Mouse (Mus musculus) limb, embryonic 14.5 days (tissue): ENCODE measurements around the gene Lcn8. TPM values are rescaled to one million over a fixed set of nuclear protein-coding genes. Genes with fewer than 3 reads are reported as not detected.

Experiments used
- ATAC-seq: fragments of 200-750 bp; cut with Nextera tagmentation; 2 replicates; pipeline ENCODE4 v1.8.0; 2017; ENCODE audit warnings: low read depth, moderate number of reproducible peaks, moderate TSS enrichment; ENCODE audit not compliant: low FRiP score
- DNase-seq: peaks from one replicate; pipeline ENCODE4 v3.0.0-alpha.2; 2015; ENCODE audit warnings: low spot score
- H3K27ac ChIP-seq: fragments of 300-500 bp; sonication (generic); replicated peaks from 2 replicates; pipeline ENCODE4 v1.5.1; 2014; ENCODE audit warnings: low read depth, mild to moderate bottlenecking, low read length, moderate library complexity, mixed read lengths
- H3K27me3 ChIP-seq: fragments of 300-500 bp; sonication (generic); 2 replicates; pipeline ENCODE4 v1.6.1; 2014; ENCODE audit warnings: low read length, mixed read lengths; ENCODE audit not compliant: control insufficient read depth, insufficient read depth
- H3K36me3 ChIP-seq: fragments of 300-500 bp; sonication (generic); 2 replicates; pipeline ENCODE4 v1.6.1; 2014; ENCODE audit warnings: mild to moderate bottlenecking, low read length, moderate library complexity, mixed read lengths; ENCODE audit not compliant: control insufficient read depth, insufficient read depth
- H3K4me1 ChIP-seq: fragments of 300-500 bp; sonication (generic); 2 replicates; pipeline ENCODE4 v1.6.1; 2014; ENCODE audit warnings: antibody characterized with exemption, low read length, mixed read lengths; ENCODE audit not compliant: control insufficient read depth, insufficient read depth
- H3K4me2 ChIP-seq: fragments of 300-500 bp; sonication (generic); replicated peaks from 2 replicates; pipeline ENCODE4 v1.6.1; 2014; ENCODE audit warnings: low read depth, mild to moderate bottlenecking, low read length, moderate library complexity; ENCODE audit not compliant: severe bottlenecking
- H3K4me3 ChIP-seq: fragments of 300-500 bp; sonication (generic); replicated peaks from 2 replicates; pipeline ENCODE4 v1.5.1; 2014; ENCODE audit warnings: low read length
- H3K9ac ChIP-seq: fragments of 300-500 bp; sonication (generic); 2 replicates; pipeline ENCODE4 v1.6.1; 2014; ENCODE audit warnings: mild to moderate bottlenecking, low read depth, low read length, moderate library complexity; ENCODE audit not compliant: severe bottlenecking
- H3K9me3 ChIP-seq: fragments of 300-500 bp; sonication (generic); 2 replicates; pipeline ENCODE4 v1.6.1; 2016; ENCODE audit warnings: low read length; ENCODE audit not compliant: control insufficient read depth
- POLR2A ChIP-seq: fragments of 200-500 bp; IDR thresholded peaks from 2 replicates; pipeline ENCODE4 v1.8.0; 2012; ENCODE audit warnings: inconsistent platforms, mild to moderate bottlenecking, moderate library complexity, borderline replicate concordance; ENCODE audit not compliant: insufficient read depth, insufficient read length; ENCODE audit errors: extremely low read depth
- WGBS: fragments of 180-500 bp; shearing (Covaris S2); extraction: QIAGEN DNeasy Blood & Tissue Kit; methylation state at CpG from one replicate; pipeline ENCODE4 v1.1.7; 2014; 5-methylcytosine and 5-hydroxymethylcytosine counted together
- polyA plus RNA-seq, 2 experiments: library from polyadenylated mRNA; depleted of rRNA in 1 of 2; stranded (reverse) in 1 of 2; unstranded in 1 of 2; fragments of >200 nt; fragmentation: Nextera tagmentation in 1 of 2; extraction: Ambion mirVana in 1 of 2; gene quantifications; 2 replicates each; pipeline versions ENCODE4 v1.2.1 to v1.2.3; 2012 to 2014

Lcn8 gene
- polyA plus RNA-seq, 2 experiments: 0.29 to 0.72 TPM

DNA sequence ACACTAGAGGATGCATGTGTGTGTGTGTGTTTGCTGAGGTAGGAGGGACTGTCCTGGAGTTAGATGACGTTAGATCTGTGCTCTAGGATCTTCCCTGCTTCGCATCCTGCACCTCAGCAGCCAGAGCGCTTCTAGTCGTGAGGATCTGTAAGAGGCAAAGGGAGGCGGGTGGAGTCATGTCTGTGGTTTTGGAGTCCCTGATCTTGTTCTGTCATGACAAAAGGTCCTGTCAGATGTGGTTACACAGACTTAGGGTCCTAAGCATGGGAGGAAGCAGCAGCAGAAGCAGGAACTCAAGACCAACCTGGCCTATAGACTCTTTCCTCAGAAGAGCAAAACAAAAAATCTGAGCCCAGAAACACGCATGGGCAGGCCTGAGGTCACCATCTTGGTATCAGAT, 32.5 kb upstream of the Lcn8 start:
- no peaks in the 10 kb centered on the region for H3K9me3 ChIP-seq
- H3K27ac ChIP-seq: no peak overlapping the region
- H3K4me3 ChIP-seq: no peak overlapping the region
- DNase-seq: no peak
- peak overlapping the region; percentile 8; the same call in 1 of the 2 replicates for H3K9ac ChIP-seq
- ATAC-seq: no peak
- H3K27me3 ChIP-seq: peaks cover 23% of the 10 kb centered on the region
- no peak overlapping the region for H3K4me2 ChIP-seq
- no peak for TF ChIP-seq POLR2A
- H3K36me3 ChIP-seq: no peaks in the 10 kb centered on the region
- peaks cover 3% of the 10 kb centered on the region; the same call in 1 of the 2 replicates for H3K4me1 ChIP-seq
- 81% methylated on average over 6 of the region's 6 CpGs for WGBS

DNA sequence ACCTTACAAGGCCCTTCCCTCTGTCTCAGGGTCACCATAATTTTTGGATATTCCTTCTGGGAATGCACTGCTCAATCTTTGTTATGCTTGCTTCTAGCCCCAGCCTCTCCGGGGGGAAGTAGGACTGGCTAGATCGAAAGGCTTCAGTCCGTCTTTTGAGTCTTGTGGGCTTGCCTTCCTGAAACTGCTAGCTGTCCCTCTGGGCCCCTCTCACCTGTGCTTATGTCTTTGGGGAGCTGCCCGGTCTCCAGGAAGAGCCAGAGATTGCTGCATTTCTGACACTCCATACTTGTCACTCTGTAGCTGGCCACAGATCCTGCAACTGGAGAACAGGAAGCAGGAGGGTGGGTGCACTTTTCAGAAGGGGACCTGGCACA, 32.1 kb upstream of the Lcn8 start:
- Histone ChIP-seq H3K4me3 (no peak overlapping the region), H3K27ac (no peak overlapping the region), H3K9me3 (no peaks in the 10 kb centered on the region), H3K27me3 (peaks cover 19% of the 10 kb centered on the region), H3K4me1 (peaks cover 3% of the 10 kb centered on the region; the same call in 1 of the 2 replicates), H3K4me2 (peak overlapping the region; percentile 69; the same call in 1 of the 2 replicates), H3K9ac (peak overlapping the region; percentile 8; the same call in 1 of the 2 replicates), H3K36me3 (no peaks in the 10 kb centered on the region)
- 83% methylated on average over 4 of the region's 4 CpGs for WGBS
- TF ChIP-seq POLR2A: no peak
- ATAC-seq: no peak
- no peak for DNase-seq

DNA sequence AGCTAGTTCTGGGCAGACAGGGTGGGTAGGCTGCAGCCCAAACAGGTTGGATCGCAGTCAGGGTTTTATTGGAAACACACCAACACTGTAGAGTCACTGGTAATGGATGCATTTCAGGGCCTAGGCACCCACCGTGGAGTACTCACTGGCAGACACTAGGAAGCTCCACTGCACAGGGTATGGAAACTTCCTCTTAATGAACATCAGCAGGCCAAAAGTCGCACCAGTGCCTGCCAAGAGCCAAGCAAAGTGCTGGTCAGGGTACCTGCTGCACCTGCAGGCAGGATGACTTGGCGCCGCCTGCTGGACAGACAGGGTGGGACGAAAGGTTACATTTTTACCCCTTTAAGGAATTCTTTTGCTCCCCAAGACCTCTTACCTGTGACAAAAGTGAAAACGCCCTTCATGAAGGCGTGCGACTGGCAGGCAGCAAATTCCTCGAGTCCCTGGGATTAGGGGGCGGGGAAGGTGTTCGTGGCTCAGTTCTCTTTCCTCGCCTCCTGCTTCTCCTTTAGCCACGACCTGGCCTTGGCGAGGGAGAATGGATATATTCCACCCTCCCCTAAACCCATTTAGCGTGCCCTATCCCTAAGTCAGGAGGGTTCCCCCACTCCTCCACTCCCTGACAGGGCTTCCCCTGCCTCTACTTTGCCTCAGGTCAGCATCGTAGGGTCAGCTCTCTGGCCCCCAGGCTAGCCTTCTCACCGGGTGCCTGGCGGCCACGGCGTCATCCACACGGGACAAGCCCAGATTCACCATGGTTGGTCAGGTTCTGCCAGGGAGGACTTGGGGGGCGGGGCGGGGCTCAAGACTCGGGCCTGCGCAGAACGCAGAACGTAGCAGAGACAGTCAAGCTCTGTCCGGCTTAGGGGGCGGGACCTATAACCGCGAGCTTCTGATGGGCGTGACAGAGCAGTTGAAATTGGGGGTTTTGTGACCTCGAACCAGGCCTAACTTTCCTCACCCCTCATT, 31.4 kb upstream of the Lcn8 start, which contains the start of gene Tmem141:
Tmem141 (minus strand) TSS at position 777 of the 972 bp plus-strand sequence.
- TF ChIP-seq POLR2A: 0 out of 2 replicates have a peak, but pooled peaks have one; percentile 46
- H3K27ac ChIP-seq: peak within 1 kb of the TSS; percentile 27; the same call in 1 of the 2 replicates
- H3K4me2 ChIP-seq: peak within 1 kb of the TSS; percentile 69
- peaks cover 3% of the 10 kb centered on the region; the same call in 1 of the 2 replicates for H3K4me1 ChIP-seq
- peak within 1 kb of the TSS; percentile 65 for H3K9ac ChIP-seq
- peaks cover 12% of the 10 kb centered on the region for H3K27me3 ChIP-seq
- no peaks in the 10 kb centered on the region for H3K36me3 ChIP-seq
- DNase-seq: peak; percentile 86
- WGBS: 7% methylated on average over 34 of the region's 34 CpGs
- H3K9me3 ChIP-seq: no peaks in the 10 kb centered on the region
- peak within 1 kb of the TSS; percentile 49 for H3K4me3 ChIP-seq
- ATAC-seq: peak; percentile 91

DNA sequence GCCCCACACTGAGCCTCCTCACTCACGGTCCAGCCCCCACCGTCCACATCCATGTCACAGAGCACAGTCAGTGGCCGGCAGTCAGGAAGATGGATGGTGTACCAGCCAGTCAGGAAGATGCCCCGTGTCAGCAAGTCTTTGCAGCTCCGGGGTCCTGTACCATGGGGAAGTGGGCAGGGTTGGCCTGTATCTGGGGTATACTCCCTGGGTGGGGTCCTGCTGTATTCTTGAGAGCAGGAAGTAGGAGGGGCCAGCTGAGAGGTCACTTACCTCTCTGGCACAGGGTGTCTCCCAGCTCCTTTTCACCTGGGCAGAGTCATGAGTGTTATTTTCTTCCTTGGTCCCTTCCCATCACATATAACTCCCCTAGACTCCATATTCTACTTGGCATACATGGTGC, 26.9 kb upstream of the Lcn8 start:
- no peak overlapping the region for H3K27ac ChIP-seq
- H3K9me3 ChIP-seq: no peaks in the 10 kb centered on the region
- DNase-seq: no peak
- TF ChIP-seq POLR2A: no peak
- H3K4me2 ChIP-seq: no peak overlapping the region
- no peak for ATAC-seq
- 67% methylated on average over 5 of the region's 5 CpGs for WGBS
- peaks cover 2% of the 10 kb centered on the region; the same call in 1 of the 2 replicates for H3K4me1 ChIP-seq
- H3K36me3 ChIP-seq: no peaks in the 10 kb centered on the region
- H3K9ac ChIP-seq: no peak overlapping the region
- no peak overlapping the region for H3K4me3 ChIP-seq
- no peaks in the 10 kb centered on the region for H3K27me3 ChIP-seq

- ATAC-seq (no peak), DNase-seq (no peak)
- WGBS: 77% methylated on average over 6 of the region's 6 CpGs
- Histone ChIP-seq H3K27me3 (no peaks in the 10 kb centered on the region), H3K9ac (no peak within 1 kb of the TSS), H3K36me3 (no peaks in the 10 kb centered on the region), H3K4me2 (no peak within 1 kb of the TSS), H3K27ac (no peak within 1 kb of the TSS), H3K9me3 (no peaks in the 10 kb centered on the region), H3K4me3 (no peak within 1 kb of the TSS), H3K4me1 (no peaks in the 10 kb centered on the region)
- TF ChIP-seq POLR2A: no peak
Measured at GRCm38 (mm10) chr2:25627811-25628210, 25.1 kb upstream of the Lcn8 start, which contains the start of gene Fcna. Gene Fcna, minus strand, starts transcription at chr2:25628030.
